Mouse (Mus musculus) heart, postnatal 0 days (tissue): ENCODE data around the gene Ivns1abp.

Experiments
- CTCF ChIP-seq: IDR thresholded peaks from 2 replicates; pipeline ENCODE4 v1.5.1; 2016; ENCODE audit warnings: antibody characterized with exemption, control low read depth, low read depth
- EP300 ChIP-seq: IDR thresholded peaks from 2 replicates; pipeline ENCODE4 v1.6.1; 2016; ENCODE audit warnings: antibody characterized with exemption, low read depth

DNA sequence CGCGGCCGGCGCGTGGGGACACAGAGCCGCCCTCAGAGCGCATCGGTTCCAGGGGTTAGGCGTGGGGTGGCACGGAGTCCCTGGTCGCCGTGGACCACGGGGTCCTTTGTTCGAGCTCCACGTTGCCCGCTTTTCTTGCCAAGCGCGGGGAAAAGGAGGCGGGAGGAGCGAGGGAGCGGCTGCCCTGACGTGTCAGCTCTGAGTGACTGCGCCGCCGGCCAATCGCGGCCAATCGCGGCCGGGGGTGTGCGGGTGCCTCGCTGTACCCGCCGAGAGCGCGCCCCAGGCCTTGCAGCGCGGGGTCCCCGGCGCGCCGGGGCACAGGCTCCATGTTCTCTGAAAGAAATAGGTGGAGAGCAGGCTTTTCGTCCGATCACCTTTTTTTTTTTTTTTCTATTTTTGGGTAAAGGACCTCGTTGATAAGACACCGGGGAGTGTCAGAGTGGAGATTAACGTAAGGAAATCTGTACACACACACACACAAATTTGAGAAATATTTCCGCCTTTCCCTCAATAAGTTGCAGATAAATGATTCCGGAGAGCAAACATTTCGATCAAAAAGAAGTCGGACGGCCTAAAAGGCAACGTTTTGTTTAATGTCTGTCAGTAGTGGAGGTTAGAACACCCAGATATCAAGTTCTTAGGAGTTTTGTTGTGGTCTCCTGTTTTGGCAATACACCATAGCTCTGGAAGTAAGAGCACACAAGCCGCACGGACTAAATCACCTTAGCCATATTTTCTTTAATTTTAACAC is 1.0 kb downstream of the Ivns1abp start:
- TF ChIP-seq CTCF (no peak), EP300 (no peak)
